Mouse (Mus musculus) lung, adult 2 months (tissue): ENCODE measurements at regions not wholly inside any gene's neighbourhood (a gene's known extent, or its start where the extent isn't known, plus 50 kb on each side); places are given as distances from the start of the nearest gene placed in this dataset.

ENCODE experiments used
- CTCF ChIP-seq: fragments of 200-500 bp; IDR thresholded peaks from 2 replicates; pipeline ENCODE4 v1.5.1; 2011; ENCODE audit warnings: mild to moderate bottlenecking, low read length, control low read depth; ENCODE audit not compliant: insufficient read depth
- POLR2A ChIP-seq: fragments of 200-500 bp; IDR thresholded peaks from 2 replicates; pipeline ENCODE4 v1.6.1; 2011; ENCODE audit warnings: low read depth, mild to moderate bottlenecking, control low read depth, low read length, borderline replicate concordance; ENCODE audit errors: extremely low read depth

- TF ChIP-seq CTCF (no peak), POLR2A (no peak)
Measured at GRCm38 (mm10) chr2:167802494-167802893, 112.9 kb upstream of the Tmem189 start.
